Mouse (Mus musculus) c-Kit-negative CD71-positive TER-119-positive erythroid progenitor cells, embryonic 14.5 days (primary cell): ENCODE results near the gene Zfp811.

ENCODE experiments used
- DNase-seq: peaks from one replicate; pipeline ENCODE4 v3.0.0-alpha.2; 2013; ENCODE audit warnings: low read depth, low spot score

Zfp811 gene

DNA sequence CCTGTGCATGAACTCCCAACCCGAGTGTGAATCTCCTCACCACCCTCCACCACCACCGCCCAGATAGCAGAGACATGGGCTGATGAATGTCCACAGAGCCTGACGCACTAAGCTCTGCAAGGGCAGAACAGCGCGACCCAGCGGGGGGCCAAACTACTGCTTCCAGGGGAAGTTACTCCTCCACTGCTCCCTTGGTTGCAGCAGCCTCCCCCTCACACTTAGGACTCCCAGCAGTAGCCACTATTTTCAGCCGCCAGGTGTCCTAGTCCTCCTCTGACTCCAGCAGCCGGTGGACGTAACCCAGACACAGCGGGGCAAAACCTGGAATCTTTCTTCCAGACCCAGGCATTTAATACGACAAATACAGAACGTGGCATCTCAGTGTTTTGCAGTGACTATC is 56.1 kb downstream of the Zfp811 start:
- DNase-seq: no peak

DNA sequence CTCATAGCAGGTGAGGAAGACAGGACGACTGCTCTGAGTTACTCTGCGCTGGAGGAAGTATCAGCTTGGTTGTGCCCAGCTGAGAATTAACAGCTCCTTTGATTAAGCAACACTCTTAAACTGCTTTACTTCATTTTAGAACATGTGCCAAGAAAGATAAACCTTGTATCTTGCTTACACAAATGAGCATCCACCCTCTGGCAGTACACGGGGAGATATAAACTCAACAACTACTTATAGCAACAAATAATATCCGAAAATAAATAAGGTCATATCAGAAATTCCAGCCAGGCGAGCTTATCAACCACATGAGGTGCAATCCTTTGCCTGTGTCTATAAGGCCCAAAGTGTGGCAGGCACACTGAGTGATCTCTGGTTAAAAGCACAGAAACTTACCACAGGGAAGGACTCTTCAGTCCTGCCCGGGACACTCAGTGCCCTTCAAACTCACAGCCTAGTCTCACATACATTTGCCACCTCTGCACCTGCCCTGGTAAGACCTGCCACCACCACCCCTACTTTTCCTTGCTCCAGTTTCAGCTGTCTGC is 56.8 kb downstream of the Zfp811 start:
- no peak for DNase-seq

DNA sequence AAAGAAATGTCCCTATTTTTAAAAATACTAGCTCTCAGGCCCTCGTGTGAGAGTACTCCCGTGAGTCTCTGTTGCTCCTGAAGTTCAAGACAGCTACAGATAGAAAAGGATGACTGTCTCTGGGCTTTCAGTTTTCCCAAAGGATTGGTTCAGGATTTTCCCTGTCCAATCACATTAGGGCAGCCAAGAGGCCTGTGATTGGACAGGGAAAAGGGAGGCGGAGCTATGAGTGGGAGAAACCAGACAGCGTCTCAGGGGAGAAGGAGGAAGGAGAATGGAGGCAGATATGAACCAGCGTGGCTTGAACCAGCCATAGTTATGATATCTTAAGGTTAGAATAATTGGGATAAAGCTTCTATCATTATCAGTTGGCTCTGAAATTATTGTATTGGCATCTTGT is 59.1 kb downstream of the Zfp811 start:
- DNase-seq: no peak
